Mouse (Mus musculus): ENCODE results near the gene Sec16b. TPM values are rescaled to one million over a fixed set of nuclear protein-coding genes. Genes with fewer than 3 reads are reported as not detected.

Gene Sec16b
- polyA plus RNA-seq, 1 experiment from 2014 or later: 1.3 TPM

DNA sequence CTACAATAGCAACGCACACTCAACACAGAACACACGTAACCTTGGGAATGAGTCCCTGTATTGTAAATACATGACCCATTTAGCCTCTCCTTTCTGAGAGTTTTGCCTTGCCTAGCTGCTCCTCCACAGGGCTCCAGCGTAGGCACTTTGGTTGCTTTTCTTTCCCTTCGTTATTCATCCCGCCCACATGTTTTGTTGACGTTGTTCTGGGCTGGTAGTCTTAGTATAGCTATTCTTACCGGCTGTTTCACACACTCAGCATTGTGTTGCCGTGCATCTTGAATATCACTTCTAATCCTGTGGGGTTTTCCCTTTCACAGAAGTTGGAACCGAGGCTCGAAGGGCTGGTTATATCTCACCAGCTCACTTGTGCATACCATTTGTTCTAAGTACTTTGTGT lies 49.2 kb downstream of the Sec16b start:
- H3K9ac ChIP-seq (ENCODE audit: low read length): no peak overlapping the region
- WGBS: 86% methylated on average over 10 of the region's 10 CpGs
- H3K27ac ChIP-seq (replicated peaks; ENCODE audit: low read depth, low read length): no peak overlapping the region
- no peaks in the 10 kb centered on the region for H3K36me3 ChIP-seq (ENCODE audit: control insufficient read depth, insufficient read depth, low read length)
- H3K4me2 ChIP-seq (ENCODE audit: low read depth, severe bottlenecking): no peak overlapping the region
- ATAC-seq (ENCODE audit: insufficient number of reproducible peaks, low FRiP score, low TSS enrichment, low read depth) (no peak), DNase-seq (ENCODE audit: low spot score) (no peak)
- H3K27me3 ChIP-seq (ENCODE audit: control insufficient read depth, insufficient read depth, low read length): 0 out of 2 replicates have a peak, but pooled peaks cover 2% of the 10 kb centered on the region
- 0 out of 2 replicates have a peak, but pooled peaks cover 7% of the 10 kb centered on the region for H3K4me1 ChIP-seq (ENCODE audit: control insufficient read depth, insufficient read depth, low read length)
- no peak overlapping the region for H3K4me3 ChIP-seq (ENCODE audit: low read depth, low read length)
- H3K9me3 ChIP-seq (ENCODE audit: control insufficient read depth, low read length): no peaks in the 10 kb centered on the region

- Histone ChIP-seq H3K9ac (ENCODE audit: low read length) (no peak overlapping the region), H3K4me2 (ENCODE audit: low read depth, severe bottlenecking) (no peak overlapping the region), H3K36me3 (ENCODE audit: control insufficient read depth, insufficient read depth, low read length) (no peaks in the 10 kb centered on the region), H3K4me3 (ENCODE audit: low read depth, low read length) (no peak overlapping the region), H3K4me1 (ENCODE audit: control insufficient read depth, insufficient read depth, low read length) (0 out of 2 replicates have a peak, but pooled peaks cover 7% of the 10 kb centered on the region), H3K27me3 (ENCODE audit: control insufficient read depth, insufficient read depth, low read length) (0 out of 2 replicates have a peak, but pooled peaks cover 2% of the 10 kb centered on the region), H3K9me3 (ENCODE audit: control insufficient read depth, low read length) (no peaks in the 10 kb centered on the region), H3K27ac (replicated peaks; ENCODE audit: low read depth, low read length) (no peak overlapping the region)
- no peak for DNase-seq (ENCODE audit: low spot score)
- ATAC-seq (ENCODE audit: insufficient number of reproducible peaks, low FRiP score, low TSS enrichment, low read depth): no peak
- 87% methylated on average over 5 of the region's 5 CpGs for WGBS
Observed at GRCm38 (mm10) chr1:157556439-157556838, 49.9 kb downstream of the Sec16b start.

DNA sequence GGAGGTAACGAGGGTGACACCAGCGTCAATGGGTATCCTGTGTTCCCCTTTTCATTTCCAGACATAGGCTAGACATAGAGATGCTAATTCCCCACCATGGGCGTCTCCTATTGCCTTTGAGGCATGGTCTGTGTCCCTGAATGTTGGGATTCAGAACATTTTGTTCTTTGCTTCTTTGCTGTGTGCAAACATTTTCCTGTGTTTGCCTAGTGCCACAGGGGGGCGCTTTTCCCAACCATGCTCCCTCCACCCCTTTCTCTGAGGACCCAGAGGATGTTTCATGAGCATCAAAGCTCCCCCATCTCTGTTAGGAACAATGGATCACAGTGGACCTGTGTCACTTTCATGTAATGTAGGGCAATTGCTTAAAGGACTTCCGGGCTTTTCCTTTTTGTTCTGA lies 51.6 kb downstream of the Sec16b start:
- Histone ChIP-seq H3K27ac (replicated peaks; ENCODE audit: low read depth, low read length) (no peak overlapping the region), H3K4me3 (ENCODE audit: low read depth, low read length) (no peak overlapping the region), H3K27me3 (ENCODE audit: control insufficient read depth, insufficient read depth, low read length) (0 out of 2 replicates have a peak, but pooled peaks cover 2% of the 10 kb centered on the region), H3K9me3 (ENCODE audit: control insufficient read depth, low read length) (no peaks in the 10 kb centered on the region), H3K9ac (ENCODE audit: low read length) (no peak overlapping the region), H3K4me1 (ENCODE audit: control insufficient read depth, insufficient read depth, low read length) (0 out of 2 replicates have a peak, but pooled peaks cover 7% of the 10 kb centered on the region), H3K4me2 (ENCODE audit: low read depth, severe bottlenecking) (no peak overlapping the region), H3K36me3 (ENCODE audit: control insufficient read depth, insufficient read depth, low read length) (no peaks in the 10 kb centered on the region)
- DNase-seq (ENCODE audit: low spot score): no peak
- 59% methylated on average over 5 of the region's 5 CpGs for WGBS
- ATAC-seq (ENCODE audit: insufficient number of reproducible peaks, low FRiP score, low TSS enrichment, low read depth): no peak

- Histone ChIP-seq H3K4me1 (ENCODE audit: control insufficient read depth, insufficient read depth, low read length) (0 out of 2 replicates have a peak, but pooled peaks cover 2% of the 10 kb centered on the region), H3K4me3 (ENCODE audit: low read depth, low read length) (no peak overlapping the region), H3K36me3 (ENCODE audit: control insufficient read depth, insufficient read depth, low read length) (no peaks in the 10 kb centered on the region), H3K9me3 (ENCODE audit: control insufficient read depth, low read length) (no peaks in the 10 kb centered on the region), H3K9ac (ENCODE audit: low read length) (no peak overlapping the region), H3K4me2 (ENCODE audit: low read depth, severe bottlenecking) (no peak overlapping the region), H3K27ac (replicated peaks; ENCODE audit: low read depth, low read length) (no peak overlapping the region), H3K27me3 (ENCODE audit: control insufficient read depth, insufficient read depth, low read length) (no peaks in the 10 kb centered on the region)
- 84% methylated on average over 6 of the region's 6 CpGs for WGBS
- no peak for DNase-seq (ENCODE audit: low spot score)
- no peak for ATAC-seq (ENCODE audit: insufficient number of reproducible peaks, low FRiP score, low TSS enrichment, low read depth)
Observed at GRCm38 (mm10) chr1:157559986-157560385, 53.5 kb downstream of the Sec16b start.

- Histone ChIP-seq H3K9ac (ENCODE audit: low read length) (no peak overlapping the region), H3K4me2 (ENCODE audit: low read depth, severe bottlenecking) (no peak overlapping the region), H3K9me3 (ENCODE audit: control insufficient read depth, low read length) (no peaks in the 10 kb centered on the region), H3K27ac (replicated peaks; ENCODE audit: low read depth, low read length) (no peak overlapping the region), H3K27me3 (ENCODE audit: control insufficient read depth, insufficient read depth, low read length) (no peaks in the 10 kb centered on the region), H3K36me3 (ENCODE audit: control insufficient read depth, insufficient read depth, low read length) (no peaks in the 10 kb centered on the region), H3K4me3 (ENCODE audit: low read depth, low read length) (no peak overlapping the region), H3K4me1 (ENCODE audit: control insufficient read depth, insufficient read depth, low read length) (no peaks in the 10 kb centered on the region)
- 10% methylated on average over 8 of the region's 8 CpGs for WGBS
- ATAC-seq (ENCODE audit: insufficient number of reproducible peaks, low FRiP score, low TSS enrichment, low read depth) (0 out of 2 replicates have a peak, but pooled peaks have one; percentile 39), DNase-seq (ENCODE audit: low spot score) (peak; percentile 30)
Observed at GRCm38 (mm10) chr1:157560654-157561386, 54.3 kb downstream of the Sec16b start.

GRCm38 (mm10) chr1:157567819-157568218 lies 61.3 kb downstream of the Sec16b start:
- H3K4me1 ChIP-seq (ENCODE audit: control insufficient read depth, insufficient read depth, low read length): no peaks in the 10 kb centered on the region
- no peak overlapping the region for H3K27ac ChIP-seq (replicated peaks; ENCODE audit: low read depth, low read length)
- DNase-seq (ENCODE audit: low spot score) (no peak), ATAC-seq (ENCODE audit: insufficient number of reproducible peaks, low FRiP score, low TSS enrichment, low read depth) (no peak)
- H3K36me3 ChIP-seq (ENCODE audit: control insufficient read depth, insufficient read depth, low read length): no peaks in the 10 kb centered on the region
- H3K27me3 ChIP-seq (ENCODE audit: control insufficient read depth, insufficient read depth, low read length): no peaks in the 10 kb centered on the region
- no peak overlapping the region for H3K9ac ChIP-seq (ENCODE audit: low read length)
- H3K4me3 ChIP-seq (ENCODE audit: low read depth, low read length): no peak overlapping the region
- no peak overlapping the region for H3K4me2 ChIP-seq (ENCODE audit: low read depth, severe bottlenecking)
- H3K9me3 ChIP-seq (ENCODE audit: control insufficient read depth, low read length): no peaks in the 10 kb centered on the region
- WGBS: 88% methylated on average over 8 of the region's 8 CpGs

DNA sequence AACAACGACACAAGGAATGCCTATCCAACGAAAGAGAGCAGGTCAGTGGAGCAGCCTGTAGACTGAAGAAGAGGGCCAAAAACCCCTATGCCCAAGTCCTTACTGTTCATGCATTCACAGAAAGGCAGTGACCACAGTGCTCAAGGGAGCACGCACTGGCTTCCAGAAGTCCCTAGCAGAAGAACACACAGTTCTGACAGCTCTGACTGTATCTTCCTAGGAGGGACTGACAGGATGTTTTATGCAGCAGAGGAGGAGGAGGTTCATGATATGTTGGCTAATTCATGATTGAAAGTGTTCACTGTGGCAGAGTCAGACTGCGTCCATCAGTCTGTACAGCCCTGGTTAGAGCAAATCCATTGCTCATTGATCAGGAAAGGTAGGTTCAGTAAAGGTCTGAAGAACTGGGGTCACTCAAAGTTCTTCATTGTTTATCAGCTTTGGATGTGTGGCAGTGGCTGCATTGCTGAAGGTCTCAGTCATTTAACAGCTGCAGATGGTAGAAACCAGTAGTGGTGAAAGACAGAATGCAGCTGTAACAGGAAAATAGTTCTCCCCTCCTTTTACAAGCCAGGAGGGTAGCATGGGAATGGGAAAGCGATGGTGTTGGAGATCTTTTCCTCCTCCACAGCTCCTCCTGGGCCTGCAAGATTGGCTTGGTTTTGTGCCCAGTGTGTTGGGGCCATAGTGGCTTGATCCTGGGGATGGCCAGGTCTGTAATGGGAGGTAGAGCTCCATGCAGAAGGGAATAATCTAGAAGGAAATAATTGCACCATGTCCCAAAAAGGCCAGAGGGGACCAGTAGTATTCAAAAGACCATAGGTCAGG lies 62.9 kb downstream of the Sec16b start:
- no peak overlapping the region for H3K9ac ChIP-seq (ENCODE audit: low read length)
- no peak overlapping the region for H3K27ac ChIP-seq (replicated peaks; ENCODE audit: low read depth, low read length)
- H3K27me3 ChIP-seq (ENCODE audit: control insufficient read depth, insufficient read depth, low read length): no peaks in the 10 kb centered on the region
- H3K36me3 ChIP-seq (ENCODE audit: control insufficient read depth, insufficient read depth, low read length): no peaks in the 10 kb centered on the region
- H3K9me3 ChIP-seq (ENCODE audit: control insufficient read depth, low read length): no peaks in the 10 kb centered on the region
- ATAC-seq (ENCODE audit: insufficient number of reproducible peaks, low FRiP score, low TSS enrichment, low read depth) (no peak), DNase-seq (ENCODE audit: low spot score) (no peak)
- H3K4me2 ChIP-seq (ENCODE audit: low read depth, severe bottlenecking): no peak overlapping the region
- H3K4me1 ChIP-seq (ENCODE audit: control insufficient read depth, insufficient read depth, low read length): no peaks in the 10 kb centered on the region
- H3K4me3 ChIP-seq (ENCODE audit: low read depth, low read length): no peak overlapping the region
- WGBS: 88% methylated on average over 5 of the region's 5 CpGs

DNA sequence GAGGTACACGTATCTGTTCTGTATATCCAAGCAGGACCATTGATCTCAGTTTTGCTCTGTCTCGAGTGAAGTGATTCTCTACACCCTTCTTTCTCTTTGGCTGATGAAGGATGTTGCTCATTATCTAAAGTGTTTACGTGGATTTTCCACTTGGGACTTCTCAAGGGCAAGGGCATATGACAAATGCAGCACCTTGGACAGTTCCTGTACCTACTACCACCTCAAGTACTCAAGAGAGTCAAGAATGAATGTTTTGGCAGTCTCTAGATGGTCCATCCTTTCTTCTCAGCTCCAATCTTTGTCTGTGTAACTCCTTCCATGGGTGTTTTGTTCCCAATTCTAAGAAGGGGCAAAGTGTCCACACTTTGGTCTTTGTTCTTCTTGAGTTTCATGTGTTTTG lies 68.8 kb downstream of the Sec16b start:
- H3K4me3 ChIP-seq (ENCODE audit: low read depth, low read length): no peak overlapping the region
- ATAC-seq (ENCODE audit: insufficient number of reproducible peaks, low FRiP score, low TSS enrichment, low read depth) (no peak), DNase-seq (ENCODE audit: low spot score) (peak; percentile 39)
- no peak overlapping the region for H3K4me2 ChIP-seq (ENCODE audit: low read depth, severe bottlenecking)
- no peak overlapping the region for H3K27ac ChIP-seq (replicated peaks; ENCODE audit: low read depth, low read length)
- WGBS: 80% methylated on average over 3 of the region's 3 CpGs
- no peaks in the 10 kb centered on the region for H3K9me3 ChIP-seq (ENCODE audit: control insufficient read depth, low read length)
- no peaks in the 10 kb centered on the region for H3K4me1 ChIP-seq (ENCODE audit: control insufficient read depth, insufficient read depth, low read length)
- H3K36me3 ChIP-seq (ENCODE audit: control insufficient read depth, insufficient read depth, low read length): no peaks in the 10 kb centered on the region
- no peaks in the 10 kb centered on the region for H3K27me3 ChIP-seq (ENCODE audit: control insufficient read depth, insufficient read depth, low read length)
- no peak overlapping the region for H3K9ac ChIP-seq (ENCODE audit: low read length)

Data from limb, embryonic 11.5 days (tissue).